Mouse (Mus musculus): ENCODE results near the gene Tspan17. TPM values are rescaled to one million over a fixed set of nuclear protein-coding genes. Genes with fewer than 3 reads are reported as not detected.

Gene Tspan17
- polyA plus RNA-seq, 1 experiment from 2014 or later = 2.2 TPM

DNA sequence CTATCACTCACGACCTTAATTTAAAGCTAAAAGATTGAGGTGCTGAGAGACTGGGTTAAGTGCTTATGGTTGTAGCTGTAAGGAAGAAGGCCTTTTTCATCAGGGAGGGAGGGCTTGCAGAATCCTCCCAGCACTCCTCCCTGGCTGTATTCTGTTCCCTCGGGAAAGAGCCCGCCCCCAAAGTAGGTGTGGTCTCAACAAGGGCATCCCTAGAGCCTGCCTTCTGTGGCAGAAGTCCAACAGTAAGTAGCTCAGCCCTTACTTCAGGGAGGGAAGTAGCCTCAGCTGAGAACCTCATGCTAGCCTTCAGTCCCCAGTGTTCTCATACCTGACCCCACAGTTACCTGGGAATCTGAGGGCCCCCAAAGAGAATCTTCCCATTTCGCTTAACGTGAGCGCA, 39.3 kb downstream of the Tspan17 start:
- H3K36me3 ChIP-seq (replicated peaks; ENCODE audit: insufficient read depth, low read length) = no peaks in the 10 kb centered on the region
- DNase-seq (no peak), ATAC-seq (no peak)
- no peak overlapping the region for H3K4me2 ChIP-seq (ENCODE audit: low read depth, low read length)
- no peaks in the 10 kb centered on the region for H3K9me3 ChIP-seq (ENCODE audit: low read length)
- WGBS (ENCODE audit: insufficient replicate concordance) = 48% methylated on average over 6 of the region's 6 CpGs
- H3K9ac ChIP-seq (replicated peaks) = no peak overlapping the region
- no peaks in the 10 kb centered on the region for H3K27me3 ChIP-seq (ENCODE audit: insufficient read depth, low read length)
- TF ChIP-seq CTCF (IDR thresholded peaks at IDR 0.05; ENCODE audit: low read depth) (no peak), EP300 (IDR thresholded peaks at IDR 0.05; ENCODE audit: low read depth) (no peak)
- H3K4me3 ChIP-seq (ENCODE audit: low read depth, low read length) = no peak overlapping the region
- H3K4me1 ChIP-seq (ENCODE audit: insufficient read depth) = 0 out of 2 replicates have a peak, but pooled peaks cover 3% of the 10 kb centered on the region
- H3K27ac ChIP-seq (ENCODE audit: low read depth) = no peak overlapping the region

DNA sequence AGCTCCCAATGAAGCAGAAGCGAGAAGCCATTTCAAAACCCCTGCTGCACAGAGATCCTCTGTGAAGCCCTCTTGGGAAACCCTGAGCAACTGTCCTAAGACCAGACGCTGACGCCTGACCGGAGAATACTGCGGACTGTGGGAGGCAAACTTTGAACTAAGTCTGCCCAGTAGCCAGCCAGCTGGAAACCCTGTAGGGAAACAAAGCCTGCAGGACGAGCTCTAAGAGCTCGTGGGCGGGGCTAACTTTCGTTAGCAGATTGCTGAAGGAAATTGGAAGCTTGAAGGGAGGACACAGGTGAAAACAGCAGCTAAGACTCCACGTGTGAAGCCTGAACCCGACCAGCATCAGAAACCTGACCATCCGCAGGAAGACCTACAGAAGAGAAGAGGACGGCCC, 40.3 kb downstream of the Tspan17 start:
- no peak overlapping the region for H3K27ac ChIP-seq (ENCODE audit: low read depth)
- DNase-seq (no peak), ATAC-seq (no peak)
- no peaks in the 10 kb centered on the region for H3K36me3 ChIP-seq (replicated peaks; ENCODE audit: insufficient read depth, low read length)
- H3K4me2 ChIP-seq (ENCODE audit: low read depth, low read length) = no peak overlapping the region
- WGBS (ENCODE audit: insufficient replicate concordance) = 12% methylated on average over 13 of the region's 13 CpGs
- H3K9me3 ChIP-seq (ENCODE audit: low read length) = no peaks in the 10 kb centered on the region
- H3K27me3 ChIP-seq (ENCODE audit: insufficient read depth, low read length) = no peaks in the 10 kb centered on the region
- H3K4me3 ChIP-seq (ENCODE audit: low read depth, low read length) = no peak overlapping the region
- no peak overlapping the region for H3K9ac ChIP-seq (replicated peaks)
- no peak for TF ChIP-seq CTCF (IDR thresholded peaks at IDR 0.05; ENCODE audit: low read depth)
- no peak for TF ChIP-seq EP300 (IDR thresholded peaks at IDR 0.05; ENCODE audit: low read depth)
- no peaks in the 10 kb centered on the region for H3K4me1 ChIP-seq (ENCODE audit: insufficient read depth)

DNA sequence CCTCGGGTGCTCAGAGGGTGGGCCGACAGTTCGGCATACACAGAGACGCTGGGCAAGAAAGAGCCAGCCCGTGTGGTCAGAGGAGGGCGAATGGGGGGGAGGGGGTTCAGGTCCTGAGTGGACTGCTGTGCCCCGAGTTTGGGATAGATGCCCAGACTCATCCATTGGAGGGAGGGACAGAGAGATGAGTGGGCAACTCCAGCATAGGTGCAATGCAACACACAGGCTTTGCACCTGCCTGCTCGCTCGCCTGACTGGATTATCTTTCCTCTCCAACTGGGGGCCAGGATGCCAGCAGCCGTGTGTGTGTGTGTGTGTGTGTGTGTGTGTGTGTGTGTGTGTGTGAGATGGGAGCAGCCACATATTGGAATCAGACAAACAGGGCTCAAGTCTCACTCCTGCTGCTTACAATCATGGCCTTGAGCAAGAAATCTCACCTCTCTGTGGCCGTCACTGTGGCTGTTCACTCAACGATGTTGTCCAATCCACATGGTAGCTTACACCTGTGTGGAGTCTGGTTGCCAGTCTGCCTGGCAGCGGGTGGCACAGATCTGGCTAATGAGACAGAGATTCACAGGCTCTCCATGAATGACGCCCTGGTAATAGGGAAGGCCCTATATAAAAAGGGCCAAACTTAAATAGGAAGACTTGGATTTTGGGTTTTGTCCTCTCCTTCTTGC, 47.3 kb downstream of the Tspan17 start:
- Histone ChIP-seq H3K4me2 (ENCODE audit: low read depth, low read length) (no peak overlapping the region), H3K27ac (ENCODE audit: low read depth) (no peak overlapping the region), H3K9ac (replicated peaks) (no peak overlapping the region), H3K4me1 (ENCODE audit: insufficient read depth) (no peaks in the 10 kb centered on the region), H3K9me3 (ENCODE audit: low read length) (no peaks in the 10 kb centered on the region), H3K27me3 (ENCODE audit: insufficient read depth, low read length) (peaks cover 3% of the 10 kb centered on the region; the same call in 1 of the 2 replicates), H3K4me3 (ENCODE audit: low read depth, low read length) (no peak overlapping the region), H3K36me3 (replicated peaks; ENCODE audit: insufficient read depth, low read length) (no peaks in the 10 kb centered on the region)
- TF ChIP-seq EP300 (IDR thresholded peaks at IDR 0.05; ENCODE audit: low read depth) = no peak
- no peak for TF ChIP-seq CTCF (IDR thresholded peaks at IDR 0.05; ENCODE audit: low read depth)
- DNase-seq (no peak), ATAC-seq (no peak)
- 78% methylated on average over 13 of the region's 14 CpGs for WGBS (ENCODE audit: insufficient replicate concordance)

DNA sequence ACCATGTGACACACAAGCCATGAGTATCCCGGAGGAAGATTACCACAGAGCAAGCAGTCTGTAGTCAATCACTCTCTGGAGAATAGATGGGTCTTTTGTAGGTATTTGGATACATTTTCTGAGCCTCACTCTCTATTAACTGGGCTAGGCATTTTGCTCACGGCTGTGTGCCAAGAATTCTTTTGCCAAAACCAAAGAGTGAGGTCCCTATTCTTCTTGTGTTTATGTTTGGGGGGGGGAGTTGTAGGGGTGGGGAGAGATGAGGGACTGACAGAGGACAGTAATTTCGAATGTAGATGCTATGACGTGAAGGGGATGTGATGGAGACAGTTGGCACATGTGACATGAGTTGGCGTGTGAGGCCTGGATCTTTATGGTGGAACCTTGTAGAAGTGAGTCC, 47.9 kb downstream of the Tspan17 start:
- Histone ChIP-seq H3K36me3 (replicated peaks; ENCODE audit: insufficient read depth, low read length) (no peaks in the 10 kb centered on the region), H3K9me3 (ENCODE audit: low read length) (peaks cover 4% of the 10 kb centered on the region; the same call in 1 of the 2 replicates), H3K4me3 (ENCODE audit: low read depth, low read length) (no peak overlapping the region), H3K4me1 (ENCODE audit: insufficient read depth) (no peaks in the 10 kb centered on the region), H3K27ac (ENCODE audit: low read depth) (no peak overlapping the region), H3K27me3 (ENCODE audit: insufficient read depth, low read length) (peaks cover 3% of the 10 kb centered on the region; the same call in 1 of the 2 replicates), H3K4me2 (ENCODE audit: low read depth, low read length) (no peak overlapping the region), H3K9ac (replicated peaks) (no peak overlapping the region)
- DNase-seq = no peak
- TF ChIP-seq CTCF (IDR thresholded peaks at IDR 0.05; ENCODE audit: low read depth) (no peak), EP300 (IDR thresholded peaks at IDR 0.05; ENCODE audit: low read depth) (no peak)
- 60% methylated on average over 5 of the region's 5 CpGs for WGBS (ENCODE audit: insufficient replicate concordance)
- no peak for ATAC-seq

DNA sequence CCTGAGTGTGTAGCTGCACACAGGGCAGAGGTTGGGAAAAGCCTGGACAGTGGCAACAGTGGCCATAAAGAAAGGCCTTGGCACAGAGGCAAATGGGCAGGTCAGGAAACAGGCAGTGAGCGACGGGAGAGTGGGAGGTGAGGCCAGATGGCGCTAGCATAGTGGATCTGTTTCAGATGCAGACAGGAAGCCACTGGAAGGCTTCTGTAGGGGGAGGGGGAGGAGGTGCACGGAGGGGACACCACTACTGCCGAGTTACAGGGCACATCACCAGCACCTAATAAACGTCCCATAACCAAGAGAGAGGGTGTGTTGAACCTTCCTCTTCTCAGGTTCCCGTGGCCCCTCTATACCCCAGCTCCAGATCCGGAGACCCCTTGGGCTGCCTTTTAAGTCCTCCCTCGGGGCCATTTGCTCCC, 48.3 kb downstream of the Tspan17 start:
- Histone ChIP-seq H3K4me2 (ENCODE audit: low read depth, low read length) (no peak overlapping the region), H3K9me3 (ENCODE audit: low read length) (peaks cover 4% of the 10 kb centered on the region; the same call in 1 of the 2 replicates), H3K9ac (replicated peaks) (no peak overlapping the region), H3K36me3 (replicated peaks; ENCODE audit: insufficient read depth, low read length) (no peaks in the 10 kb centered on the region), H3K4me3 (ENCODE audit: low read depth, low read length) (no peak overlapping the region), H3K27me3 (ENCODE audit: insufficient read depth, low read length) (peaks cover 3% of the 10 kb centered on the region; the same call in 1 of the 2 replicates), H3K4me1 (ENCODE audit: insufficient read depth) (no peaks in the 10 kb centered on the region), H3K27ac (ENCODE audit: low read depth) (no peak overlapping the region)
- 15% methylated on average over 9 of the region's 9 CpGs for WGBS (ENCODE audit: insufficient replicate concordance)
- no peak for ATAC-seq
- DNase-seq = no peak
- TF ChIP-seq CTCF (IDR thresholded peaks at IDR 0.05; ENCODE audit: low read depth) (no peak), EP300 (IDR thresholded peaks at IDR 0.05; ENCODE audit: low read depth) (no peak)

DNA sequence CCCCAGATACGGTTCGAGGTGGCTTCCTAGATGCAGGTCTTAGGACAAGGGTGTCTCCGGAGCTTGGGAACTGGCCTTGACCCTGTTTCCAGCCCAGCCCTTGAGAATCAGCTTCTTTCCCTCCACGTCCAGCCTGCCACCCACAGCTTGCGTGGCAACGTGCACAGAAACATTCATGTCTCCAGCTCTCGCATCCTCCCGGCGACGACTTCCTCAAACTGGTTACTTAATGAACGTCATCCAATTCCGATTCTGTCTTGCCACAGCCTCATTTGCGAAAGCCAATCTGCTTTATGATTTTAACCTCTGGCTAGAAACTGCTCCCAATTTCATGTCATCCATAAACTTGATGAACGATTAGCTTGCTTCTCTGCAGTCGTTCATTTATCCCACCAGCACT, 49.4 kb downstream of the Tspan17 start:
- H3K4me3 ChIP-seq (ENCODE audit: low read depth, low read length) = no peak overlapping the region
- H3K4me2 ChIP-seq (ENCODE audit: low read depth, low read length) = no peak overlapping the region
- no peak overlapping the region for H3K27ac ChIP-seq (ENCODE audit: low read depth)
- peaks cover 3% of the 10 kb centered on the region; the same call in 1 of the 2 replicates for H3K27me3 ChIP-seq (ENCODE audit: insufficient read depth, low read length)
- peaks cover 4% of the 10 kb centered on the region; the same call in 1 of the 2 replicates for H3K9me3 ChIP-seq (ENCODE audit: low read length)
- H3K4me1 ChIP-seq (ENCODE audit: insufficient read depth) = no peaks in the 10 kb centered on the region
- DNase-seq = no peak
- WGBS (ENCODE audit: insufficient replicate concordance) = 54% methylated on average over 15 of the region's 15 CpGs
- ATAC-seq = no peak
- H3K36me3 ChIP-seq (replicated peaks; ENCODE audit: insufficient read depth, low read length) = no peaks in the 10 kb centered on the region
- TF ChIP-seq EP300 (IDR thresholded peaks at IDR 0.05; ENCODE audit: low read depth) = no peak
- TF ChIP-seq CTCF (IDR thresholded peaks at IDR 0.05; ENCODE audit: low read depth) = no peak
- H3K9ac ChIP-seq (replicated peaks) = no peak overlapping the region
